Mouse (Mus musculus): ENCODE results near the gene Ddb1. TPM values are rescaled to one million over a fixed set of nuclear protein-coding genes. Genes with fewer than 3 reads are reported as not detected.

Ddb1 gene
- total and polyA plus RNA-seq, 3 experiments: 71.1 to 153 (median 133) TPM

DNA sequence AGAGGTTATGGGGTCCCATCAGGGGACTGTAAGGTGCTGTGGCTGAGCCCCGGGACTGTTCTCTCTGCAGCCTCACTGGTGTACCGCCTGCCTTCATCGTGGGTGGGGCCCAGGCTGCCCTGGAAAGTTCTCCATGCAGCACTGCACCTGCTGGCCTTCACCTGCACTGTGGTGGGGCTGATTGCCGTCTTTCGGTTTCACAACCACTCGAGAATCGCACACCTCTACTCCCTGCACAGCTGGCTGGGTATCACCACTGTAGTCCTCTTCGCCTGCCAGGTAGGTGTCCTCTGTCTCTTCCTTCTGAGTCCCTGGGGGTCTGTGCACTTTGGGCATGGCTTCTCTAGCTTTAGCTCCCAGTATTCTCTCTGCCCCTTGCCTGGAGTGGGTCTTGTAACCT lies 20.0 kb upstream of the Ddb1 start:
- Histone ChIP-seq H3K4me1 (ENCODE audit: control insufficient read depth, insufficient read depth, low read length) (no peaks in the 10 kb centered on the region), H3K79me2 (replicated peaks; ENCODE audit: control insufficient read depth, insufficient read depth, low read length) (no peaks in the 10 kb centered on the region), H3K27me3 (ENCODE audit: control insufficient read depth, insufficient read depth, low read length) (no peaks in the 10 kb centered on the region), H3K36me3 (ENCODE audit: control insufficient read depth, insufficient read depth, low read length) (no peaks in the 10 kb centered on the region), H3K9ac (ENCODE audit: low read depth, low read length) (no peak overlapping the region), H3K27ac (no peak overlapping the region), H3K4me3 (no peak overlapping the region)
- WGBS: 92% methylated on average over 8 of the region's 8 CpGs
- intact Hi-C loops (cut with DNase I): no loop called here
- DNase-seq: peak in 1 of 2 experiments; percentile 42
- no peak for TF ChIP-seq EP300 (IDR thresholded peaks at IDR 0.05; ENCODE audit: insufficient read depth, low read depth, low read length)

DNA sequence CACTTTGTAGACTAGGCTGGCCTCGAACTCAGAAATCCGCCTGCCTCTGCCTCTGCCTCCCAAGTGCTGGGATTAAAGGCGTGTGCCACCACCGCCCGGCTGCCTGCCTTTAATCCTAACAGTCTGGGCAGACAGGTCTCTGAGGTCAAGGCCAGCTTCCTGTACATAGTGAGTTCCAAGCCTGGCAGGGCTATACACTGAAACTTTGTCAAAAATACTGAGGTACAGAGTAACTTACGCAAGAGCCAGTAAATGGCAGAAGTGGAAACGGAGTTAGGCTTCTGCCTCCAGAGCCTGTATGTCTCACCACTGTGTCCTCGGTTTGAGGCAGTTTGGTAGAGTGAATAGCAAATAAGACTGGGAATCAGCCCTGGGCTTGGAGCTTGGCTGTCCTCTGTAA lies 17.9 kb upstream of the Ddb1 start:
- TF ChIP-seq EP300 (IDR thresholded peaks at IDR 0.05; ENCODE audit: insufficient read depth, low read depth, low read length): no peak
- no peak for TF ChIP-seq POLR2A (IDR thresholded peaks at IDR 0.05; ENCODE audit: insufficient read depth, low read depth, low read length)
- no peak for TF ChIP-seq CTCF (IDR thresholded peaks at IDR 0.05)
- no peaks in the 10 kb centered on the region for H3K79me2 ChIP-seq (replicated peaks; ENCODE audit: control insufficient read depth, insufficient read depth, low read length)
- H3K9ac ChIP-seq (ENCODE audit: low read depth, low read length): no peak overlapping the region
- intact Hi-C loops (cut with DNase I): no loop called here
- H3K27me3 ChIP-seq (ENCODE audit: control insufficient read depth, insufficient read depth, low read length): no peaks in the 10 kb centered on the region
- H3K36me3 ChIP-seq (ENCODE audit: control insufficient read depth, insufficient read depth, low read length): no peaks in the 10 kb centered on the region
- H3K27ac ChIP-seq: no peak overlapping the region
- no peak for DNase-seq
- 93% methylated on average over 8 of the region's 8 CpGs for WGBS
- H3K4me3 ChIP-seq: no peak overlapping the region
- H3K4me1 ChIP-seq (ENCODE audit: control insufficient read depth, insufficient read depth, low read length): no peaks in the 10 kb centered on the region

- Histone ChIP-seq H3K4me3 (no peak overlapping the region), H3K36me3 (ENCODE audit: control insufficient read depth, insufficient read depth, low read length) (no peaks in the 10 kb centered on the region), H3K27ac (no peak overlapping the region), H3K79me2 (replicated peaks; ENCODE audit: control insufficient read depth, insufficient read depth, low read length) (no peaks in the 10 kb centered on the region), H3K27me3 (ENCODE audit: control insufficient read depth, insufficient read depth, low read length) (no peaks in the 10 kb centered on the region), H3K4me1 (ENCODE audit: control insufficient read depth, insufficient read depth, low read length) (no peaks in the 10 kb centered on the region), H3K9ac (ENCODE audit: low read depth, low read length) (no peak overlapping the region)
- 61% methylated on average over 5 of the region's 5 CpGs for WGBS
- TF ChIP-seq POLR2A (IDR thresholded peaks at IDR 0.05; ENCODE audit: insufficient read depth, low read depth, low read length) (no peak), EP300 (IDR thresholded peaks at IDR 0.05; ENCODE audit: insufficient read depth, low read depth, low read length) (no peak), CTCF (IDR thresholded peaks at IDR 0.05) (no peak)
- intact Hi-C loops (cut with DNase I): no loop called here
- no peak for DNase-seq
Measured at GRCm38 (mm10) chr19:10589127-10589857, 15.8 kb upstream of the Ddb1 start.

GRCm38 (mm10) chr19:10590301-10590700 lies 14.8 kb upstream of the Ddb1 start:
- H3K4me3 ChIP-seq: no peak overlapping the region
- H3K27ac ChIP-seq: no peak overlapping the region
- no peak for DNase-seq
- no peak for TF ChIP-seq EP300 (IDR thresholded peaks at IDR 0.05; ENCODE audit: insufficient read depth, low read depth, low read length)
- TF ChIP-seq POLR2A (IDR thresholded peaks at IDR 0.05; ENCODE audit: insufficient read depth, low read depth, low read length): no peak
- no peak for TF ChIP-seq CTCF (IDR thresholded peaks at IDR 0.05)
- H3K27me3 ChIP-seq (ENCODE audit: control insufficient read depth, insufficient read depth, low read length): no peaks in the 10 kb centered on the region
- H3K4me1 ChIP-seq (ENCODE audit: control insufficient read depth, insufficient read depth, low read length): no peaks in the 10 kb centered on the region
- H3K36me3 ChIP-seq (ENCODE audit: control insufficient read depth, insufficient read depth, low read length): no peaks in the 10 kb centered on the region
- no peak overlapping the region for H3K9ac ChIP-seq (ENCODE audit: low read depth, low read length)
- H3K79me2 ChIP-seq (replicated peaks; ENCODE audit: control insufficient read depth, insufficient read depth, low read length): no peaks in the 10 kb centered on the region
- WGBS: 76% methylated on average over 3 of the region's 3 CpGs
- intact Hi-C loops (cut with DNase I): no loop called here

DNA sequence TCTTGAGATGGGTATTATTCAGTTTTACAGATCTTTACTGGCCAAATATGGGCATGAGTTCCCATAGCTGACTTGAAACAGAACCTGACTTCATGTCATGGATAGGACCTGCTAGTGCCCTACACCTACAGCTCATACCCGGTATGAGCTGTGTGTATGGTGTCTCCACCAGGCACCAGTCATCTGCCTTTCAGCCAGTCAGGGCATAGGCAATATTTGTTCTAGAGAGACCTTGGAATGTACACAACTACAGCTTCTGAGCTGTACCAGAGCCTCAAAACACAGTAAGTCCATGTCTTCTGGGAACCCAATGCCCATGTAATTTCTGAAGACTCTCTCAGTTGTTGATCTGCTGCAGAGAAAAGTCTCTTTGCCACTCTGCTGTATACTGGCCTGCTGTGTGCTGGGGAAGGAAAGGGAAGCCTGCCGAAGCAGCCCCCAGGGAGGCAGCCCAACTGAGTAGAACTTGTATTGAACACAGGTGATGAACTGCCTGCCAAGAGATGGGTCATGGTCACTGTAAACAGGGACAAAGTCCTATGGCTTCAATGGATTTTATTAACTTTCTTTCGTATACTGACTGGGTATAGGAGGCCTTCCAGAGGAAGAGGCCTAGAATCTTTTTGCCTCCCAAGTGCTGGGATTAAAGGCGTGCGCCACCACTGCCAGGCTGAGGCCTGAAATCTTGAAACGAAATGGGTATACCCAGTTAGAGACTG lies 13.3 kb upstream of the Ddb1 start:
- intact Hi-C loops (cut with DNase I): no loop called here
- Histone ChIP-seq H3K36me3 (ENCODE audit: control insufficient read depth, insufficient read depth, low read length) (no peaks in the 10 kb centered on the region), H3K79me2 (replicated peaks; ENCODE audit: control insufficient read depth, insufficient read depth, low read length) (no peaks in the 10 kb centered on the region), H3K27me3 (ENCODE audit: control insufficient read depth, insufficient read depth, low read length) (no peaks in the 10 kb centered on the region), H3K4me3 (no peak overlapping the region), H3K9ac (ENCODE audit: low read depth, low read length) (no peak overlapping the region), H3K27ac (no peak overlapping the region), H3K4me1 (ENCODE audit: control insufficient read depth, insufficient read depth, low read length) (no peaks in the 10 kb centered on the region)
- no peak for TF ChIP-seq POLR2A (IDR thresholded peaks at IDR 0.05; ENCODE audit: insufficient read depth, low read depth, low read length)
- TF ChIP-seq CTCF (IDR thresholded peaks at IDR 0.05): no peak
- no peak for TF ChIP-seq EP300 (IDR thresholded peaks at IDR 0.05; ENCODE audit: insufficient read depth, low read depth, low read length)
- WGBS: 91% methylated on average over 6 of the region's 6 CpGs
- no peak for DNase-seq

GRCm38 (mm10) chr19:10598188-10598587 lies 6.9 kb upstream of the Ddb1 start:
- H3K79me2 ChIP-seq (replicated peaks; ENCODE audit: control insufficient read depth, insufficient read depth, low read length): no peaks in the 10 kb centered on the region
- H3K4me3 ChIP-seq: no peak overlapping the region
- peaks cover under 1% of the 10 kb centered on the region; the same call in 1 of the 2 replicates for H3K4me1 ChIP-seq (ENCODE audit: control insufficient read depth, insufficient read depth, low read length)
- no peaks in the 10 kb centered on the region for H3K27me3 ChIP-seq (ENCODE audit: control insufficient read depth, insufficient read depth, low read length)
- H3K27ac ChIP-seq: no peak overlapping the region
- 38% methylated on average over 3 of the region's 3 CpGs for WGBS
- TF ChIP-seq EP300 (IDR thresholded peaks at IDR 0.05; ENCODE audit: insufficient read depth, low read depth, low read length): no peak
- TF ChIP-seq CTCF (IDR thresholded peaks at IDR 0.05): peak; percentile 38
- TF ChIP-seq POLR2A (IDR thresholded peaks at IDR 0.05; ENCODE audit: insufficient read depth, low read depth, low read length): no peak
- intact Hi-C loops (cut with DNase I): no loop called here
- no peak overlapping the region for H3K9ac ChIP-seq (ENCODE audit: low read depth, low read length)
- DNase-seq: no peak
- no peaks in the 10 kb centered on the region for H3K36me3 ChIP-seq (ENCODE audit: control insufficient read depth, insufficient read depth, low read length)
